Mouse (Mus musculus) cerebellum, adult 2 months (tissue): ENCODE data around the gene Glipr1.

Source experiments
- CTCF ChIP-seq: fragments of 200-500 bp; IDR thresholded peaks from 2 replicates; pipeline ENCODE4 v1.5.1; 2011; ENCODE audit warnings: low read depth, mild to moderate bottlenecking, control low read depth, low read length, moderate library complexity, borderline replicate concordance; ENCODE audit not compliant: insufficient read depth
- POLR2A ChIP-seq: fragments of 200-500 bp; IDR thresholded peaks from 2 replicates; pipeline ENCODE4 v1.6.1; 2011; ENCODE audit warnings: low read length, control low read depth, borderline replicate concordance; ENCODE audit not compliant: insufficient read depth

DNA sequence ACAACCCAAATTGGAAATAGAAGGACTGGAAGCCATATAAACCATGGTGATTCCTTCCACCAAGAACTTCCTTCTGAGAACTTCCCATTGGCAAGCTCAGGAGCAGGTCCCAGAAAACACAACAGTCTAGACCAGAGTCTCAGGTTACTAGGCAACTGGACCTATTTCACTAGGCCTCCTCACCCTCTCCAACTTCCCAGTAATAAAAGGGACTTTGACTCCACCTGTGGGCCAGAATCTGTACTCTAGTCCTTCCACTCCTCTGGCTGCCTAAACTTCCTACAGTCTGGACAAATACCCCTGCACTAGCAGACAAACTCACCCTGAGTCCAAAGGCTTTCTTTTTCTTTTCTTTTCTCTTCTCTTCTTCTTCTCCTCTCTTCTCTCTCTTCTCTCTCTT, 48.8 kb upstream of the Glipr1 start:
- TF ChIP-seq POLR2A (no peak), CTCF (no peak)
